Mouse (Mus musculus): ENCODE results near the gene Gm11060.

The Gm11060 gene

DNA sequence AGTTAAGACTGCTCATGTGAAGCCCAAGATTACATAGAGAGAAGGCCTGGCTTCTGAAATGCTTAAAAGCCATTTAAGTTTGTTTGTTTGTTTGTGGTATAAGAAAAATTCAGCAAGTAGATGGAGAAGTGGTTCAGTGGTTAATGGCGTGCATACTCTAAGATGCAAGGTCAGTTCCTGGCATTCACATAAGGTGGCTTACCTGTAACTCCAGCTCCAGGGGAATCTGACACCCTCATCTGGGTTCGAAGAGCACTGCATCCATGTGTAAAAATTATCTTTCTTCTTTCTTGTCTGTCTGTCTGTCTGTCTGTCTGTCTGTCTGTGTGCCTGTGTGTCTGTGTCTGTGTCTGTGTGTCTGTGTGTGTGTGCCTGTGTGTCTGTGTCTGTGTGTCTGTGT, at the start of gene Gm11060:
Gene Gm11060, plus strand, starts transcription at position 301 of the 400 bp plus-strand sequence.
- in situ Hi-C loops (cut with MboI; ENCODE audit: unreplicated experiment in 2 of 2) = no loop called here

DNA sequence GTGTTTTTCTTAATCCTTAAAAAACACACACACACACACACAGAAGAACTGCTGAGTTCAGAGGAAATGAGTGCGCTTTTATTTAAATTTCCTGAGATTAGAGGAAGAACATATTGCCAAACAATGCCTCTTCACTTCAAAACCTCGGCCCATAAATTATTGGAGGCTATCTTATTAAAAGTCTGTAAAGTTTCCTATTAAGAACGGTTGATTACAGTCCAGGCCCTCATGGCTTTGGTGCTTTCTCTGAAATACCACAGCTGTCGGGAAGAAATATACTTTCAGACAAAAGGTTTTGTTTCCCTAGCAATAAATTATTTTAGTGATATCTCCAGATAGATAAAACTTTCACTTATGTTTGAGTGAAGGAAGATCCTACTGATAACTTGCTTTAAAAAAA, 48.7 kb upstream of the Gm11060 start:
- in situ Hi-C loops (cut with MboI; ENCODE audit: unreplicated experiment in 2 of 2) = no loop called here

DNA sequence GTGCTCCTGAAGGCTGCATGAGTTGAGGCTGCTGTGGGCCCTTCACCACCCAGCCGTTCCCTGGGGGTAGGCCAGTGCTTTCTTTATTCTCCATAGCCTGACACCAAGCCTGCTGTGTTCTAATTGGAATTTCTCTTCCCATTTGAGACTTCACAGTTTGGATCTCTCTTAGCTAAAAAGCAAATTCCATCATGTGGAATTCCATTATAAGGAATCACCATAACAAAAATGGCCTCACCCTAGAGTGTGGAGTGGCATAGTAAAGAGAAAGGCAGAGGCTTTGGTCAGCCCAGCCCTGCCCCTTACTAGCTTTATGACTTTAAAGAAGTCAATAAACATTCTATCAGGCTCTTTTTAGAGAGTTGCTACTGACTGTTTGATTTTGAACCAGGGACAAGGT, 43.5 kb upstream of the Gm11060 start:
- in situ Hi-C loops (cut with MboI; ENCODE audit: unreplicated experiment in 2 of 2) = no loop called here

DNA sequence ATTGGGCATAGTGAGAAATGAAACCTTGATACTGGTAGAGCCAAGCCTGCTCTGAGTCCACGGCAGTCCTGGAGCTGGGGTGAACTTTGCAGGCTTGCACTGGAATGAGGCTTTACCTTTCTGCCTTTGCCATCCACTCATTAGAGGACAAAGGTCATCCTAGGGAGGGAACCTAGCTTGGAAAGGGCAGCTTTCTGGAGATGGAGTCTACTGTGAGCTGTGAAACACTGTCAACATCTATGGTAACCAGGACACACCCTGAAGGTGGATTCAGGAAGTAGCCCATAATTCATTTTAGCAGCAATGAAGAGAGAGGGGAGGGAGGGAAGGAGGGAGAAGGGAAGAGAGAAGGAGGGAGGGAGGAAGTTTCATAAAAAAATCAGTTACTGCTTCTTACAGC, 36.3 kb upstream of the Gm11060 start:
- in situ Hi-C loops (cut with MboI; ENCODE audit: unreplicated experiment in 2 of 2) = no loop called here

DNA sequence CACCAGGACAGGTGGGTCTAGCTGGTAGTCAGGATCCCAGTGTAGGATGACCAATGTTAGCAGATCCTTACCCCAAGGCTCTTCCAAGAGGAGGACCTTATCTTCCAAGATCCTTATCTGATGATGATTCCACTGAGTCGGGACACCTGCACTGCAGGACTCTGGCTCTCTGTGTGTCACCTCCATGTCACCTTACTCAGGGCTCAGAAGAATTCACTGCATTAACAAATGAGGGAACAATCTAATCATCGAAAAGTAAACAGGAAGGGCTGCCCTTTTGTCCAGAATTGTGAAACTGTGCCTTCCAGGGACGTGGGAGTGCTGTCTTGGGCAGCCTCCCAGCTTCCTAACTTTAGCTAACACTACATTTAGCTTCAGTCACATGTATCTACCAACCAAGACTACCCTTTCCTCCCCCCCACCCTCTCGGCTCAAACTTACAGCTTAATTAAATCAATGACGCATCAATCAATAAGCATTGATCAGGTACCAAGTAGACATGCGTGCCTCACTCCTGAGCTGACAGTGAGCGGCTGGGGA, 33.2 kb upstream of the Gm11060 start:
- in situ Hi-C loops (cut with MboI; ENCODE audit: unreplicated experiment in 2 of 2) = no loop called here

DNA sequence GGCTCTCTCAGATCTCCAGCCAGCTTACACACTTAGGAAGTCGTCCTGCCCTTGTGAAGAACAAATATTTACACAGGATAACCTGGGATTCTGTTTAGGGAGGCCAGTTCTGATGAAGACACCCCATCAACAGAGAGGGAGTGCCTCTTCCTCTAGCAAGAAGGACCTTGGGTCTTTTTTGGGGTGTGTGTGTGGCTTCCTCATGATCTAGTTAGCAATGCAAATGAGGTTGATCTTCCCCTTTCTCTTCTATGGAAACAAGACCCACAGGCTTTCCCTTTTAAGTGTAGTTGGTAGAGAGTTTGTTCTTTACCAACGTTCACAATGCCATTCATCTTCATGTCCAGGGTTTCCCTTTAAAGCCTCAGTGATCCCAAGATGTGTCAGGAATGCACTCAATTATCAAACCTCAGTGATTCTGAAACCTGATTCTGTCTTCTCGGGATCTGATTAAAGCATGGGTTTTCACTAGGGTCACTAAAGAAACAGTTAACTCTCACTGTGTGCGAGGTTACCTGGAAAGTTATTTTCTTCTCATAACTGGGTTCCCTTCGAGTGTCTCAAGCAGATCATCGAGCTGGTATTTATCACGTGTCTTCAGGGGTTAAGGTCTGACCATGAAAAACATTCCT, 29.0 kb upstream of the Gm11060 start:
- in situ Hi-C loops (cut with MboI; ENCODE audit: unreplicated experiment in 2 of 2) = no loop called here

DNA sequence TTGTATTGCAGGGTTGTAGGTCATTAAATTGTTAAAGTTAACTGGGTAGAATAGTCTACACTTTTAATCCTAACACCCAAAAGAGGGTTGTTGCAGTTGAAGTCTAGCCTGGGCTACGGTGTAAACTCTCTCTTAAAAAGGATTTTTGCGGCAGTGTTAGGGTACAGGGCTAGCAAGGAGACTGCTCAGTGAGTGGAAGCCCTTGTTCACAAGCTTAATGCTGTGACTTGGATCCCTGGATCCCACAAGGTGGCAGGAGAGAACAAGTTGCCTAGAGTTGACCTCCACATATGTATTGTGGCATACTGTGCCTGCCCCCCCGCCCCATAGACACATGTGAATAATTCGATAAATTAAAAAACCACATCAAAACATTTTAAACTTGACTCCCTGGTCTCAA, 19.3 kb upstream of the Gm11060 start:
- in situ Hi-C loops (cut with MboI; ENCODE audit: unreplicated experiment in 2 of 2) = no loop called here

DNA sequence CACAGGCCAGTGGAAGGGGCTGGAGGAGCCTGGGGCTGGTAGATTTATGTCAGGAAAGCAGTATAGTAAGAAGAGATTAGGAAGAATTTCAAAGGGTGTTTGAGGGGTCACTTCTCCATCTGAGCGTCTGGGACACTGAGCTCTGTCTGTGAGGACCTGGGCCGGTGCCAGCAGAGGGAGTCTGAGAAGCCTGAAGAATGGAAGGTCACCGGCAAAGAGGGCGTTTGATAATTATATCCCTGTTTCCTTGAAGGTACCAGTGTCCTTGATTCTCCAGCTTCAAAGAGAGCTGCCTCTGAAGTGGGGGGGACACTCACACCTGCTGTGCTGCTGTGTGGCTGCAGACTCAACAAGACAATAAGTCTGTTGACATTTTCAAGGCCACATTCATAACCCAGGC, 17.6 kb upstream of the Gm11060 start:
- in situ Hi-C loops (cut with MboI; ENCODE audit: unreplicated experiment in 2 of 2) = no loop called here

DNA sequence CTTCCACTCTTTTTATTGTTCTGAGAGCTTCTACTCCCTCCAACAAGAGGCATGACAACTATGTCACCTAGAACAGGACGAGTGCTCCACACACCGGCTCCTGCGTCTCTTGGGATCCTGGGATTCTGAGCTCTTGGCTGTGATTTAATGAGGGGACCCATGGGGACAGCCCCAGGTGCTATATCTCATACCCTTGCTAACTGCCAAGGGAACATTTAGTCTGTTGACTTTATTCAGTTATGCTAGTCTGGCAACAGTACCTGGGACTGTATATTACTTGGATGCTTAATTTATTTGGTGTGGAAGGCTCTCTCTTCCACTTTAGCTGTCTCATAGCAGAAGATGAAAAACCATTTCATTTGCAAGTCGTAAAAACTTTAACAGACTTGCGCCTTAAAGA, 16.0 kb upstream of the Gm11060 start:
- in situ Hi-C loops (cut with MboI; ENCODE audit: unreplicated experiment in 2 of 2) = no loop called here

DNA sequence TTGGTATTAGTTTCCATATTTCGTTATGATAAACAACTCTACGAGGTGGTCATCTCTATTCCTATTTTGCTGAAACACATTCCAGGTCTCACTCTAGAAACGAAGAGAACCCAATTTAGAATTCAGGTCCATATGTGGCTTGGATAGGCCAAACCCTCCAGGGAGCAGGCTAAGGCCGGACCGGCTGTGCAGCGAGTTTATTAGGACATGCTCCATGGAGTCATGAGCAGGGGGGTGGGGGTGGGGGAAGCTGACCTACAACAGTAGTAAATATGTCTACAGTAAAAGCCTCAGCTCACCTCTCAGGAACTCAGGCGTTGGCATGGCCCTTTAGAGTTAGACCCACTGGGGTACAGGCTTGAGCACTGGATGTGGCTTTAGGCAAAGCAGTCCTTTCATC, 14.7 kb upstream of the Gm11060 start:
- in situ Hi-C loops (cut with MboI; ENCODE audit: unreplicated experiment in 2 of 2) = no loop called here

DNA sequence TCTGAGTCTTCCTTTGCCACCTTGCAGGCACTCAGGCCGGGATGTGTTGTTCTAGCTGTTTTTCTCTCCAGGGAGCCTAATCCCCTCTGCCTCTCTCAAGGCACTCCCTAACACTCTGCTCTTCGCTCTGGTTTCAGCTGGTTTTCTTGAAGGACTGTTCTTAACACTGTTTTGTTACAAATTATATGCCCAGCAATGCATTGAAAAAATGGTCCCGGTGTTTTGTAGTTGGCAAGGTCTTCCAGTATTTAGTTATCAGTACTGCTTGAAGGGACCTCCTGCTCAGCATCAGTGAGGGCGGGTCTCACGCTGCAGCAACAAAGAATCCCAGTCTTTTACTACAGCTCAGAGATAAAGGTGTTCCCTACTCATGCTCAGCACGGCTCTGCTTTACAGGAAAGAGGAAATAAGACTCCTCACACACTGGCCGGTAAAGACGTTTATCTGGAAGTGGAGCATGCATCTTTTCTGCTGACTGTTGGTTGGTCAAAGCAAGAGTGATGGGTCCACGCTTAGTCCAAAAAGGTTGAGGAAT, 9.5 kb upstream of the Gm11060 start:
- in situ Hi-C loops (cut with MboI; ENCODE audit: unreplicated experiment in 2 of 2) = no loop called here

DNA sequence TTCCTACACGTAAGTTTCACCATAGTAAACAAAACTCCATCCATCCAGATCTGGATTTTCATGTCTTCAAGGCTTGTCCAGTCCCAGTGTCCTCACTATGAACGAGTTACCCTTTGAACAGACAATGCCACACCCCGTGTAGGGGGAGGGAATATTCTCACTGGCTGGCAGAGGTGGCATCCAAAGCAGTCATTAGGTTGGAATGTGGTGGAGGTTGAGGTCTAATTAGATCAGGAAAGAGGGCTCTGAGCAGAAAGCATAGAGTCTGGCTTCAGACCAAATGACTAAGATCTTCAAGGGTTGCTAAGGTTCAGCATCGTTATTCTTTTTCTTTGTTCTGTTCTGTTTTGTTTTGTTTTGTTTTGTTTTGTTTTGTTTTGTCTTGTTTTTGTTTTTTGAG, 7.8 kb upstream of the Gm11060 start:
- in situ Hi-C loops (cut with MboI; ENCODE audit: unreplicated experiment in 2 of 2) = no loop called here

DNA sequence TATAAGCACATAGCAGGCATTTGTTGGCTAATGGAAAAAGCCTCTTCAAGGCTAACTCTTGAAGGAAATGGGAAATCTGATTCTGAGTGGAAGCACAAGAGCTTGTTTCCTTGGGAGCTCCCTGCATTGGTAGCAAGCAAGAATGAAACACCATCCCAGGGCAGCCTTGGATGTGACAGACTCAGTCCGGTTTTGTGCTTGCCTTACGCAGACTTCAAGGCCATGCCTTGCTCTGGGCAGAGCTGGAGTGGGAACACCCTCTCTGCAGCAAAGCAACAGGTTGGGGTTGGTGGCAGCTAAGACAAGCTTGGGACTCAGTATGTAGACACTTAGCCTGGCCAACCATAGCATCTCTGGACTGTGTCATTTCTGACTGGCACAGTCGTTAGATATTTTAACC, 5.7 kb upstream of the Gm11060 start:
- in situ Hi-C loops (cut with MboI; ENCODE audit: unreplicated experiment in 2 of 2) = no loop called here

DNA sequence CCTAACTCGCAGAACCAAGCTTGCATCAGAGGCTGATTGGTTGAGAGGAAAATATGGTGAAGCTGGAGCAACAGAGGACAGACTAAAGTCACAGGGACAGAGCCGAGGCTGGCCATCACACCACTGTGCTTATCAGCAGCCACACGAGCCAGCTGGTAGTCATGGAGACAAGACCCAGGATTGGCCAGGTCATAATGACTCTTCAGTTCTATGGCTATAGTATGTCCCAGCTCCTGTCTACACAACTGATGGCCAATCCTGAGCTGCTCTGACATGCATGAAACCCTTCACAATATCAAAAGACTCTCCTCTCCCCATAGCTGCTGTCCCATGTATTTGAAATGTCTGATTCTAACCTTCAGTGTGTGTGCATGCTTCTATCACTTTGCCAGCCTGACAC, 3.8 kb upstream of the Gm11060 start:
- in situ Hi-C loops (cut with MboI; ENCODE audit: unreplicated experiment in 2 of 2) = no loop called here

DNA sequence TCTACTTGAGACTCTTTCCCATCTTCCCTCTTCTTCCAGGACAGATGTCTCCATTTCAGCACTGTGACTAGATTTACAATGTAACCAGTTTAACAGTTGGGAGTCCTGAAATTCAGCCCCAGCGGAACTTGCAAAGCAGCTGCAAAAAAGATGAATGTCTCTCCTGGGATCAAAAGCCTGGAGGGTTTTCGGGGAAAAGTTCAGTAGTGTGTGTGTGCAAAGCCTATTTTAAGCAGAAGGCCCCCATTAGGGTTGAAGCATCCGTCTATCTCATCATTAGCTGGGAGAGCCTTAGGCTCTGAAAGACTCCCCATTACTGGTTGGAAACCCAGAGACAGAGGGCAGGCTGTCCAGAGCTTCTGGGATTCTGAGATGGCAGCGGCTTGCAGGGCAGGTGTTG, 2.7 kb upstream of the Gm11060 start:
- in situ Hi-C loops (cut with MboI; ENCODE audit: unreplicated experiment in 2 of 2) = no loop called here

DNA sequence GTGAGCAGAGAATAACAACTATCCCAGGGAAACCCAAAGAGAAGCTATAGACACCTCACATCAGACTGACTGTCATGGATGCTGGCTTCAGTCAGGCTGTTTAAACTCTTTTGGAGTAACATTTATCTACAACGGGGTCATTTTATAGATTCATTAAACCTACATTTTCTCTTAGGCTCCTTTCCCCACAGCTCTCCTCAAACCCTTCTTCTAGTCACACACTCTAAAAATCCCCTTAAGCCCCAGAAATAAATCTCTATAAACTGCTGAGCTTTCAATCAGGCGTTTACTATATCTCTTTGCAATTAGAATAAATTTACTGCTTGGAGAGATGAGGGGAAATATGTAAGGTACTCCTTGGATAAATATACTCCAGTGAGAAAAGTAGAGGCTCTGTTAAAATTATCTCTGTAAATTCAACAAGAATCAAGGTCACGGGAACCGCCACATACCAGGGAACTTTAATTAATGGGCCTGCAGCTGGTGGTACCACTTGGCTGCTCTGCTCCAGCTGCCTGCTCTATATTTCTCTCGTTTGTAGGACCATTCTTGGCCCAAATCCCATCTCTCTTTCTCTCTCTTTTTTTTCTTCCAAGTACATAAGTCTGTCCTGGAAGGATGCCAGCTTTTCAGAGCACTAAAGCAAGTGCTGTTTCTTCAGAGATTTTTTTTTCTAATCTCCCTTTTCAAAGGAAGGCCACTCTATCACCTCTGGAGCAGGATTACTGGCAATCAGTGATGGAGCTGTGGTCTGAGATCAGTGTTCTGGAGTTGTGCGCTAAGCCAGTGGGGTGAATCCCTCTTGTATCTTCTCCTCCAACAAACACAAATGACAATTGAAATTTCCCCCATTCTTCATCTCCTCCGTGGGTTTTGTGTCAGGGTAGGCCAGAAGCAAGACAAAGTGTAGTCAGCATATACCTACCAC, 2.0 kb upstream of the Gm11060 start:
- in situ Hi-C loops (cut with MboI; ENCODE audit: unreplicated experiment in 2 of 2) = no loop called here

DNA sequence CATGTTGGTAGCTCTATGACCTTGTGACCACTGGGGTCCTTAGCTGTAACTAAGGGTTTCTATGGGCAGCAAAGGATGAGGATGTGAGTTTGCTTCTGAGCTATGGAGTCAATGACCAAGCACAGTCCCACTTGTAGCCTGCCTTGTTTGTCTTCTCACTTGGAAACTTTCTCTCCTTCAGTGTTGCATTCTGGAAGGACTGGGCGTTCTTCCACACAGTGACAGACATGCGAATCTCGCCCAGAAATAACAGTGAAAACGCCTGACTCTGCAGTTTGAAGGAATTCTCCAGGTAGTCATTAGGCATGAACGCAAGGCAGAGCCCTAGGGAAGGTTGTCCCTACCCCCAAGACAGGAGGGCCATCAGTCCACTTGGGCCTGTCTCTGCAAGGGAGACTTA, 827 bp upstream of the Gm11060 start:
- in situ Hi-C loops (cut with MboI; ENCODE audit: unreplicated experiment in 2 of 2) = no loop called here

DNA sequence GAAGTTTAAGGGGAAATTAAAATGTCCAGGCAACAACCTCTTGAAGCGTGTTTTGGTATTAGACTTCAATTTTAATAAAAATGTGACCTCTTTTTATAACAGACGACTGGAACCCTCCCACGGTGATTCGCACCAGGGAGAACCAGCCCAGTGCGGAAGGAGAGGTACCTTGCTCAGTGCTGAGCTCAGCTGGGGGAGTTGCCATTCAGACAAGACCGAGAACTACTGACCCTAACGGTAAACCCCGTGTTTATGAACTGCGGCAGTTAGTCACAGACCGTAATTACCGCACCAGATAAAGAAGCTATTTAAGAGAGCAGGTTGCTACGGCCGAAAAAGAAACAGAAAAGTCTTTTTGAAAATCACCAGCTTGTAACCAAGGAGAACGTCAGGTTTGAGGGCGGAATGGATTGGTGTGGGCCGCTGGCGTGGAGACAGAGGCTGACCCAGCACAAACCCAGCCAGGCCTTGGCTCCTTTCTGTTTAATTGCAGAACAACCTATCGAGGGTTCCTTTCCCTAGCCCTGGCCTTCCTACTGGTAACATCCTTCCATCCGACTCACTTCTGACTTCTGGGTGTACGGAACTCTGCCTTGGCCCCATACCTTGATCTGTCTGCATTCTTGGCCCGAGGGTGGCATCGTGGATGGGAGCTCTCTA, 5.6 kb downstream of the Gm11060 start:
- in situ Hi-C loops (cut with MboI; ENCODE audit: unreplicated experiment in 2 of 2) = no loop called here

DNA sequence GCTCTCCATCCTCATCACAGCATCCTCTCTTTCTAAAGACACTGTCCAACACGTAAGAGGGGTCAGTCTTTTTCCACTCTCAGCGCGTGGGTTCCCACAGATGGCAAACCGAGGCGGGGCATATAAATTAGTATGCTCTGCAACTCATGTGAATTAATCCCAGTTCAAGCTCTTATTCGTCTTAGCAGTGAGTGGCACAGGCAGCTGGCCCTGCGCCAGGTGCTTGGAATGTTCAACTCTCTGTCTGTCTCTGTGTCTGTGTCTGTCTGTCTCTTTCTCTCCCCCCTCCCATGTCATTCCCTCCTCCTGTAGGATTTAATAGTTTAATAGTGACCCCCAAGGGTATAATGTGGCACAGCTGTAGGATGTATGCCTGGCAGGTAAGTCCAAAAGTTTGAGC, 7.6 kb downstream of the Gm11060 start:
- in situ Hi-C loops (cut with MboI; ENCODE audit: unreplicated experiment in 2 of 2) = no loop called here

DNA sequence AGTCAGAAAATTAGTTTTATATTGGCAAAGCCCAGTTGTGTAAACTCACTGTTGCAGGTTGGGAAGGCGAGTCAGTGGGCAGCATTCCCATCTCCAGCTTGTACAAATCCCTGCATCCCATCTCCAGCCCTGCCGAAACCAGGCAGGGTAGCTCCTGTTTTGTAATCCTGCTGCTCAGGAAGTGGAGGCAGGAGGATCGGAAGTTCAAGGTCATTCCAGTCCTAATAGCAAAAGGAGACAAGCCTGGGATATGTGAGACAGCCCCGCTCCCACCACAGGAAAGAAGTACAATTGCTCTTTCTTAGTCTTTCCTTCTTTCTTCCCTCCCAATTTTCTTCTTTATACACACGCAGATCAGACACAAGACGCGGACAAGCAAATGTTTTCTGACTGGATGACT, 8.7 kb downstream of the Gm11060 start:
- in situ Hi-C loops (cut with MboI; ENCODE audit: unreplicated experiment in 2 of 2) = no loop called here

DNA sequence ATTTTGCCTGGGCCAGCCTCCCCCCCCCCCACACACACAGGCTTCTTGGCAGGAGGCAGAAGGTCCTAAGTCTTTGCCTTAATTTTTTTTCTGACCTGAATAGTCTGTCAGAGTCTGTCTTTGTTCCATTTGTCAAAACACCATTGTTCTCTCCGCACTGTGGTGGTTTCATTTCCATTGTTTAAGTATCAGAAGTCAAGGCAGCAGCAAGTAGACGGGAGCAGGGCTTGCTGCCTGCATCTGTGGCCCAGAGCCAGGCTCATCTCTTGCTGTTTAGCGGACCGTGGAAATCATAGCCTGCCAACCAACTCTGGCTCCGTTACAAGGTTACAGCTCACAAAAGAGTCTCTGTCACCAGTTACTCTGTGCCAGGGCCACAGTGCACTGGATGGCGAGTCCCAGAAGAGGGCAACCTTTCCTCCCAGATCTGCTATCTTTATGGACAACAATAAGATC, 16.9 kb downstream of the Gm11060 start:
- in situ Hi-C loops (cut with MboI; ENCODE audit: unreplicated experiment in 2 of 2) = no loop called here
